Mouse (Mus musculus): ENCODE measurements around the gene Serpinc1. TPM values are rescaled to one million over a fixed set of nuclear protein-coding genes. Genes with fewer than 3 reads are reported as not detected.
"Not testable (repeated sequence)": the region's sequence is repeated elsewhere in the genome, so short reads cannot be mapped to it uniquely, and the experiment has no call there.

Gene Serpinc1
- total RNA-seq, 2 experiments from 2014 or later: 0.12 to 0.50 TPM

DNA sequence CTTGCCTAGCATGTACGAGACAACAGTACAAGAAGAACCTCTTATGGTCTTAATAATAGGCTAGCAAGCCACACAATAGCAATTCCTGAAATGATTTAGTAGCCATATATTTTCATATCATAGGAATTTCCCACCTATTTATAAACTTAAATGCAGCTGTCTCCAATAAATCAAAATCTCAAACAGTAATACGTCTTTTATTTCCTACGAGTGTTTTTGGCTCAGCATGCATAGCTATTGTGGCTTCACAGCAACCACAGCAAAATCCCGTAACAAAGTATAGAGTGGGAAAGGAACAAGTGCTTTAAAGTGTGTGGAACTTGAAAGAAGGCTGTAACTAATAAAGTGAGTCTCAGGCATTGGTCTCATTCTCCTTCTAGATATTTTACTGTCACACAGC, 32.1 kb downstream of the Serpinc1 start:
- DNase-seq (ENCODE audit: low spot score in 2 of 2): no peak
- intact Hi-C loops (cut with DNase I): no loop called here

DNA sequence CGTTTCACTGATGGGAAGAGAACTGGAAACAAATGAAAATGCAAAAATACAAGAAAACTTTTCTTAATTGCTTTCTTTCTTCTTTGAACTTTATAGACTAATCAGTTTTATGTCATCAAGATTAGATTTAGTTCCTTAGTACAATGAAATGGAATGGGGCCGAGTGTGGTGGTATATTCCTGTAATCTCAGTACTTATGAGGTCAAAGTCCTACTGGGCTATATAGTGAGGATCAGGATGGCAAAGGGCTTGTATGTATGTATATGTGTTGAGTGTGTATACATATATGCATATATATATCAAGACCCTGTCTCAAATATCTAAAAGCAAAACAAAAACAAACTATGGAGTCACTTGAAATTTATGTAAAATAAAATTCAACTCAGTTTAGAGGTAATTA, 38.0 kb downstream of the Serpinc1 start:
- no peak for DNase-seq (ENCODE audit: low spot score in 2 of 2)
- intact Hi-C loops (cut with DNase I): no loop called here

DNA sequence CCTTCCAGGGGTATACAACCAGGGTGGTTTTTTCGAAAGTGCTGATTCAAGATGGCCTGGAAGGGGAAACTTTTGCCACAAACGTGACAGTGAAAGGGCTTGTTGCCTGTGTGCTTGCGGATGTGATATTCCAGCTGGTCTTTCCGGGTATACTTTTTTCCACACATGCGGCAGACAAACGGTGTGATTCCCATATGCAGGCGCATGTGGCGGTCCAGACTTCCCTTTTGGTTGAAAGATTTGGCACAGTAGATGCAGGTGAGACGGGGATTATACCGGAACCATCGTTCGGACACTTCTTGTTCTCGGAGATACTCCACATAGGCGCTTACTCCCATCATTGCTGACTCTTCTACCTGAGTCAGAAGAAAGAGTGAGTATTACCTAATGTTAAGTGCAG, 41.7 kb downstream of the Serpinc1 start:
- DNase-seq (ENCODE audit: low spot score in 2 of 2): no peak

DNA sequence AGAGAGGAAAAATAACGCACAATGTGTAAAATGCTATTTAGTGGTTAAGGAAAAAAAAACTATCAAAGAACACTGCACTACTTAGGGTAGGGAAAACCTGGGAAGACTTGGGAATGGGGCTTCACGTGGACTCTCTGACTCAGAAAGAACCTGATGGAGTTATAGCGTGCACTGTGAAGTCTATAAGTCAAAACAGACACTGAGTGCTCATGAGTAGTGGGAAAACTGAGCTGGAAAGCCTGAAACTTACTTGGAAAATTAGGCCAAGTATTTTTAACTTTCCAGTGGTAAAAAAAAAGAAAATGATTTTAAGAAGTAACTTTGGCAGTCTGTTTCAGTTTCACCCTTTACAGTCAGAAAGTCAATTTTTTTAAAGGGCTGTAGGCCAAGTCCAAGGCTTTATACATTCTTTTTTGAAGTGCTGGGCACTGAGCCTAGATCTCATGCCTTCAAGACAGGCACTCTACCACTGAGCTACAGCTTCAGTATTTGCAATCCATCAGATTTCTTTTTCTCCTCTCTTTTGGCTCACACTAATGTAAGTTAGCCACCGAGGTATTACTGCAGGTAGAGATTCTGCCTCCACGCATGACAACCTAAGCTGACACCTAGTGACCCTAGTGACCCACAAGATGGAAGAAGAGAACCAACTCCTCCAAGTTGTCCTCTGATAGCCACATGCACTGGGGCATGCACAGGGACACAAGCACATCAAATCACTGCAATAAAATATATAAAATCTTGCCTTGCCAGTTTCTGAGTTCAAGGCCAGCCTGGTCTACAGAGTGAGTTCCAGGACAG, 47.2 kb downstream of the Serpinc1 start:
- no peak for DNase-seq (ENCODE audit: low spot score in 2 of 2)
- intact Hi-C loops (cut with DNase I): no loop called here

More for the DNA sequence above, 41.7 kb downstream of the Serpinc1 start:
- intact Hi-C loops (cut with DNase I): no loop called here

DNA sequence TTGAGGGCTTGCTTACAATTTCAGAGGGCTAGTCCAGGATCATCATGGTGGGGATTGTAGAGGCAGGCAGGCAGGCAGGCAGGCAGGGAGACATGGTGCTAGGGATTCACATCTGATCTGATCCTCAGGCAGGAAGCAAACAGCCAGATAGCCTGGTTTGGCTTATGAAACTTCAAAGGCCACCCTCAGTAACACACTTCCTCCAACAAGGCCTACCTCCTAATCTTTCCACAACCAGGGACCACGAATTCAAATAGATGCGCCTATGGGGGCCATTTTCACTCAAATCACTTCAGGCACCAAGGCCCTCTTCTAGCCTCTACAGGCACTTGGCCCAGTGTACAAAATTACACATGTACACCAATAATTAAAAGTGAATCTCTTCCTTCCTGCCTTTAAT, 48.8 kb downstream of the Serpinc1 start:
- no peak for DNase-seq (ENCODE audit: low spot score in 2 of 2)
- intact Hi-C loops (cut with DNase I): no loop called here

DNA sequence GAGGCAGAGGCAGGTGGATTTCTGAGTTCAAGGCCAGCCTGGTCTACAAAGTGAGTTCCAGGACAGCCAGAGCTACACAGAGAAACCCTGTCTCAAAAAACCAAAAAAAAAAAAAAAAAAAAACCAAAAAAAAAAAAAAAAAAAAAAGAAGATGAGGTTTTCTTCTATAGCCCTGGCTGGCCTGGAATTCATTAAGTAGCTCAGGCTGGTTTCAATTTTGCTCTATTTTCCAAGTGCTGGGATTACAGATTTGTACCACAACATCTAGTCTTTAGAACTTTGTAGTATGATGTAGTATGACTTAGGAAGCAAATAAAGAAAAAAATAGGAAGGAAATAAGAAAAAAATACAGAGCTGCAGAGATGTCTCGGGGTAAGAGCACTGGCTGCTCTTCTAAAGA, 50.0 kb downstream of the Serpinc1 start:
- DNase-seq (ENCODE audit: low spot score in 2 of 2); intact Hi-C loops (cut with DNase I): not testable (repeated sequence)

DNA sequence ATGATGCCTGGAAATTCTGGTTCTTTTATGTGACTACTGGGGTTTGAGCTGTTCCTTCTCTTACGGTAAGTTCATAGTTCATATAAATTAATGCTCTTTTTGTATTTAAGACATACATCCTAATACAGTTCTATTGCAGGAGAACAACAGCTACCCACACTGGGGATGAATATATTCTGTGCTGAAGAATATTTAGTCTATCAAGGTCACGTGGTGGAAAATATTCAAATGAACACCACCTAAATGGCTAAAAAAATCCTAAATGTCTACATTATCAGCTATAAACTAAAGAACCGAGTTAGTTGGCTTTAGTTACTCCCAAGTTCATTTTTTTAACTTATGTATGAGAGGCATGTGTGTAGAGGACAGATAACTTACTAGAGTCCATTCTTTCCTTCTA, 51.7 kb downstream of the Serpinc1 start:
- intact Hi-C loops (cut with DNase I): no loop called here
- no peak for DNase-seq (ENCODE audit: low spot score in 2 of 2)

DNA sequence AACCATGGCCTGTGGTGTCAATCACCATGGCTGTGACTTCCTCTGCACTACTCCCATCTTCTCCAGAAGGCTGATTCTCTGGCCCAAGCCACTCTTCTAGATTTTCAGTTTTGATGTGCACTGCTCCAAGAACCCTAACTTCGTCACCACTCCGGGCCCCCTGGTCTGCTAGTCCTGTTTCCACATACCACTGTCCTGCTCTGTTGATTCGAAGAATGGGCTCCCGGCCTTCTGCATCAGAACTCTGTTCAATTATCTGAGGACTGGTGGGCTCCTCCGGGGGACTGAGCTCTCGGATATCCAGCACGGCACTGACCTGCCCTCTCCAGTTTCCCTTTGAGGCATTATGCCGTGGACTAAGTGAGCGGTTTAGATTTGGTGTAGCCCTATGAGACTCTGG, 53.5 kb downstream of the Serpinc1 start:
- intact Hi-C loops (cut with DNase I): no loop called here
- no peak for DNase-seq (ENCODE audit: low spot score in 2 of 2)

DNA sequence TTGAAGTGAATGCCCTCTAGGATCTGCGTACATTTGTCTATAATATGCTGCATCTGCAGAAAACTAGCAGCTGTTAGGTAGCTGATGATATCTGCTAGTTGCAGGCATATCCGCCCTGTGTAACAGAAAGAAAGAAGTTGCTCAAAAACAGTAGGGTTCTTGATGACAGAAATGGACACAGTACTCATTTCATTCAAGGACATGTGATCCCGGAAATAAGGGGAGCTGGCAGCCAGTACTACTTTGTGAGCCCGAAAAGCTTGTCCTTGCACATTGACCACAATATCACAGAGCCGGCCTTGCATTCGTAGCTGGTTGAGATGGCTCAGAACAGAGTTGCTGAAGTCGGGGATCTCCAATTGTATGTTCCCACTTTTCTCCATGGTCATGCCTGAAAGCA, 54.0 kb downstream of the Serpinc1 start:
- intact Hi-C loops (cut with DNase I): no loop called here
- no peak for DNase-seq (ENCODE audit: low spot score in 2 of 2)

DNA sequence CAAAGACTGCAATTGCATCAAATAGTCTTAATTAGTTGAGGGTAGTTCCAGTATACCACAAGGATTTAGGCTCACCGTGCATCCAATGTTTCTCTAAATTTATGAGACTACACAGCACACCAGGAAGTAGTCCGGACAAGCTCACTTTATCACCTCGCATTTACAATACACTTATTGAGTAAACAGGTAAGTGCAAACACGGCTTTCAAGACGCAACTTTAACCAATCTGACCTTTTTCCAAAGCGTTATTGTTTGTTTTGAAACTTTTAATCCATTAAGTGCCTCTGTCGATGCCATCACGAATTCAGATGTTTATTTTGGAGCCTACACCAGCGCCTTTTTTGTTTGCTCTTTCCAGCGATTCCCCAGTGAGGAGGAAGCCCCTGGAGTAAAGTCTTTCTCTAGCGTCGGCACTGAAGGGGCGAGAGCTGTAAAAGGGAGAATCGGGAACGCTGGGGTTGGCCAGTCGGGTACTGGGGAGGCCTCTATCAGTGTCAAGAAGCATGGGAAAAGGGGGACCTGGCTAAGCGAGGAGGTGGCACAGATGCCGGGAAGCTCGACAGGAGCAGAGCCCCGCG, 55.6 kb downstream of the Serpinc1 start:
- intact Hi-C loops (cut with DNase I): loop anchor here (2.0 kb wide), 1 partner anchor 37 kb away; the partner anchor contains the start of genes Cenpl and Dars2
- no peak for DNase-seq (ENCODE audit: low spot score in 2 of 2)

DNA sequence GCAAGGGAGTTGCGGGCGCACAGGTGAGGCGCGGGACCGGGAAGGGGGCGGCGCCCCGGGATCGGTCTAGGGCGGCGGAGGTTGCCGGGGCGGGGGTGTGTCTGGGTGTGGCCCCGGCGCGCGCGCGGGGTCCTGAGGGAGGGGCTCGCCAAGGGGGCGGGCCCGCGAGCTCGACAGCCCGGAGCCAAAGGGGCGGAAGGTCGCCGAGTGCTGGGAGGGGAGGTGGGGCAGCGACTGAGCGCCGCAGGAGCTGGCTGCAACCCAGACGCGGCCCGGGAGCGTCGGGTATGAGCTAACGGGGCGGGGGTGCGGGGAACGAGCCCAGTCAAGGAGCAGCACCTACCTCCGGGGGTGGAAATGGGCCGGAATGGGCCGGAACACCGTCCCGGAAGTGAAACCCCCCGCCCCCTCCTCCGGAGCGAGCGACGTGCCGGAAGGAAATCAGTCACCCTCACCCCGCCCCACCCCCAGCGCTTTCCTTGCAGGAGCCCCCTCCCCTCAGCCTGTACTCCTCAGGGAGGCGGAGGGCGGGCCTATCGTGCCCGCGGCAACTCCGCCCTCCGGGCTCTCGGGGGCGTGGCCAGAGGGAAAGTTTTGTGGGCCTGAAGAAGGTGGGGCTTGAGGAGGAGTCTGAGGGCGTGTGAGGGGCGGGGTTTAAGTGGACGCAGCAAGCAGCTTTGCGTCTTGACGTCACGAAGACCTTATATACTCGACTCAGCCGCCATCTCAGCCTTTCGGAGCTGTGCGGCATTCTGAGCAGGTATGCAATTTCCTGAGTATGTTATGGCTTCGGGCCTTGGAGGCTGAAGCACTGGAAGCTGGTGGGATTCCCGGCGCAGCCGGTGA, 56.3 kb downstream of the Serpinc1 start, which contains the start of gene Zbtb37:
Gene Zbtb37 (minus strand): TSS at position 415 of the 846 bp plus-strand sequence.
- intact Hi-C loops (cut with DNase I): loop anchor here (2.0 kb wide), 1 partner anchor 36 kb away; the partner anchor contains the start of genes Cenpl and Dars2

DNA sequence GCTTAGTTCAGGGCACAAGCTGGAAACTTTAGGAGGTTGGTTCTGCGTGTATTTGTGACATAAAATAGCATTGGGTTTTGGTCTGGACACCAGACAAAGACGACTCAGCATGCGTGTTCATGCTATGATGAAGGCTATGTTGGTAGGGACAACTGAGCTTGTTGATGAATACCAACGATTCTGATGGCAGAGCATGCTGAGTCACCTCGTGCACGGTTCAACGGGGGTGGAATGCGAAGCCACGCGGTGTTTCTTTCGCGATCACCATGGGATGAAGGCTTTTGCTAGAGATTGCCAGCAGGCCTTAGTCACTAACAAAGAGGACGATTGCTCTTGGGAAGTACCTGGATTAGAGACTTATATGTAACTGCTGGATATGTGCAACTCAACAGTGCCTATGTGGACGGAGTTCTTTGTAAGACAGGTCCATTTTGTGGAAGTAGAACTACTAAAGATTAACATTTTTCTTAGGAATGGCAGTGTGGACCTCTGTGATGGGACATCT, 56.9 kb downstream of the Serpinc1 start:
- peak in 1 of 2 experiments; percentile 9 for DNase-seq (ENCODE audit: low spot score in 2 of 2)
- intact Hi-C loops (cut with DNase I): loop anchor here (2.0 kb wide), 1 partner anchor 35 kb away; the partner anchor contains the start of genes Cenpl and Dars2

More for the DNA sequence above, 56.3 kb downstream of the Serpinc1 start, which contains the start of gene Zbtb37:
- peak; percentile 96 to 98 for DNase-seq (ENCODE audit: low spot score in 2 of 2)

DNA sequence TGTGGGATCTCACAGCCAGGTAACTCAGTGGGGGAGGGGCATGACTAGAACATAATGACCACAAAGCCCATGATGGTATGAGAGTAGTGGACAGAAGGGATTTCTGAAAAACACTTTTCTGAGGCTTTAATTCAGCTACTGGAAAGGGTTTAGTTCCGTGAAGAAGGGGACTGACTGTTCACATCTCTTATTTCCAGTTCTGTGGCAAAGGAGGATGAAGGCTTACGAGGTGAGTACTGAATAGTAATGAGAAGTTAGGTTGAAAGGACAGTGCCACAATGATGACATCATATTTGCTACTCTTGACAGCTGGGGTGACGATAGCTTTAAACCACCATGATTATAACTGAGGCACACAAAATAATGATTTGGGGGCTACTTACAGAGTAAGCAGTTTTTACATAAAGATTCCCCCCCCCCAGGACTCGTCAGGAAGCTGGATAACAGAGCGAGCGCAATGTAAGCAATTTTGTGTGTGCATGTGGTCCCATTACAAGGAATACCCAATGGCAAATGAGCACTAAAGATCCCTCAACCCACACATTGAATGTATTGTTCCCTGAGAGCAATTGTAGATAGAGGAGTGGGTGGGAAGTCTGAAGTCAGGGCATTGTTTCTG, 57.5 kb downstream of the Serpinc1 start:
- DNase-seq (ENCODE audit: low spot score in 2 of 2): no peak
- intact Hi-C loops (cut with DNase I): loop anchor here (2.0 kb wide), 1 partner anchor 35 kb away; the partner anchor contains the start of genes Cenpl and Dars2

DNA sequence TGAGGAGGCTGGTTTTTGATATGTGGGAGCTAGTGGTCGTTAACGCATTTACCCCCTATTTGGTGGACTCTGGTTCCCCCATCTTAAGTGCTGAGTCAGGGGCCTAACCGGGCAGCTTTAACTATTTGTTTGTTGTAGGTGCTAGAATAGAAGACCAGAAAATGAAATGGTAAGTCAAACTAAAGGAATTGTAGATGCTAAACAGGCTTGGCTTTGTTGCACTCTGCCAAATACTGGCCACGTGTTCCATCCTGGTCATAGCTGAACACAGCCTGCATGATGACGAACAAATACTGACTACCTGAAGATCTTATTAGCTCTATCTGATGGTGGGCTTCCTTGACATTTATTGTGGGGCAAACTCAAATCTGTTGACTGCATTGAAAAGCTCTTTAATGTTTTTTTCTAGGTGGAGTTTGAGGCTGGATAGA, 58.0 kb downstream of the Serpinc1 start:
- DNase-seq (ENCODE audit: low spot score in 2 of 2): no peak
- intact Hi-C loops (cut with DNase I): no loop called here

DNA sequence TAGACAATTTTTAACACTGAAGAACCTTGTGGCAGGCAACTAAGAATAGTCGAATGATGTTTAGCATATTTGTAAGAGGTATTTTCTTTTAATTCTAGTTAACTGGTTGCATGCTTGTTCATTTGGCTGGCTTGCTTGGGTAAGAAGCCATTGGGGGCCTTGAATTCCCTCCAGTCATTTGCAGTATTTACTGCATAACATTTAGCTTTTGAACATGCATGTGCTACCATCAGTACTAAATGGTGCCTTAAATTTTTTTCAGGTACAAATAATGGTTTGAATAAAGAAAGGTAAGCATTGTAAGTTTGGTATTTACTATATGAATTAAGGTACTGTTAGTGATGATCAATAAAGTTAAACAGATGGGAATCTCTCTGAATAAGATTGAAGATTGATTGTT, 58.6 kb downstream of the Serpinc1 start:
- intact Hi-C loops (cut with DNase I): no loop called here
- no peak for DNase-seq (ENCODE audit: low spot score in 2 of 2)

DNA sequence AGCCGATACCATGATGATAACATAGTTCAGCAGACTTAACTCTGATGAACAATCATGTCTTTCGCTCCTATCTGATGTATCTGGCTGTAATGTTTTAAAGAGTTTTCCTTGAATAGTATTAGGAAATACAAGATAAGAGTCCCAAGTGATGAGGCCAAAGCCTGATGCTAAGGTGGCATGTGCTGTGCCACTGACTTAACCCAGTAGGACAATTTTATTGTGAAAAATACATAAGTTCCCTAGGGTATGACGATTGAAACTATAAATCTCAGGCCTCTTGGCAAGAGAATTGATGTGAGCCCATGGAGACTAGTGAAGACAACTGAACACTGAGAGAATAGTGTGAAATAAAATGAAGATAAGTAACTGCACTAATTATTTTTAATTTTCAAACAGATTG, 59.2 kb downstream of the Serpinc1 start:
- DNase-seq (ENCODE audit: low spot score in 2 of 2): no peak
- intact Hi-C loops (cut with DNase I): no loop called here

DNA sequence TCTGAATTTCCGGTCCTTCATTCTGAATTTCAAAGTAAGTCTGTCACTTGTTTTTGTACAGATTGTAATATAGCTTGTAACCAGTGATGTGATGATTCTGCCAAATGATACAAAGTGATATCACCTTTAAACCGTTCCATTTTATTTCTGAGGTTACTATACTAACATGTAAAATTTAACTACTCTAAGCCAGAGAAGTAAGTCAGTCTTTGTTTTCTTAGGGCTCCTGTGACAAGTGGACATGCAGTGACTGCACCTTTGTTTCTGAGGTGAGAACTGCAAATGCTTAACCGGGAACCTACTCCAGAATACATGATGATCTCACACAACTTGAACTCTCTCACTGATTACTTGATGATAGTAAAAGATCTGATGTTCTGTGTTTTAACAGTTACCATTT, 59.6 kb downstream of the Serpinc1 start:
- intact Hi-C loops (cut with DNase I): no loop called here
- no peak for DNase-seq (ENCODE audit: low spot score in 2 of 2)

DNA sequence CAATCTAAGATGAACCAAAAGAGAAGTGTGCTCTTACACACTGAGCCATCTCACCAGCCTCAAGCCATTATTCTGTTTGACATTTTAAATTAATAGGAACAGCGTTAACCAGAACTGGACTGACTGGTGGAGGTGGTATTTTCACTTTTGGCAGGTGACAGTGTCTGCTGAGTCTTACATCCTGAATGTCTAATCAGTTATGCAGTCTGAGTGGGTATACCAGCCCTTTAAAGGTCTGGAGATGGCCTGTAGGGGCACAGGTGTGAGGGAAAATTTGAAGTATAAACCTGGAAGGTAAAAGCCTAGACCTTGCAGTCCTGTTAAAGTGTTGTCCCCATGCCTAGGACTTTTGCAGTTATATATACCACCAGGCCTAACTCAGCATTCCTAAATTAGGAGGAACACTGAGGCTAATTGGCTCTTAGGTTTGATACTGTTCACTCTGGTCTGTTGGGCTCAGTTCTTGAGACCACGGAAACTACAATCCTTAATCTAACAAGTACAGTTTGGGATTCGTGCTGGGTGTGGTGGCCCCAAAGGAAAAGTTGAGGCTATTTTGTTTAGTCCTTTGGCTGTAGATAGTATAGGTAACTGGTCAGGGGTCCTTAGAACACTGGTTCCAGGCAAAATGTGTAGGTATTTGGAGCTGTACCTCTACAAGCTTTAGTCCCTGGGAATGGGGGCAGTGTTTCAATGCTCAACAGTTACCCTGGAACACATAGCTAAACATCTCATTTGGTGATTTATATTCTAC, 60.8 kb downstream of the Serpinc1 start:
- intact Hi-C loops (cut with DNase I): no loop called here
- no peak for DNase-seq (ENCODE audit: low spot score in 2 of 2)

Measured in left cerebral cortex, postnatal 36 days (tissue).